Mouse (Mus musculus) hematopoietic stem cell, adult 5-6 weeks (primary cell): ENCODE data around the gene 1700024P04Rik. TPM values are rescaled to one million over a fixed set of nuclear protein-coding genes. Genes with fewer than 3 reads are reported as not detected.
A peak's percentile ranks its signal among the peaks of the same experiment; 100 is the strongest.

Source experiments
- ATAC-seq, 2 experiments: fragments of 125-278 bp in 1 of 2; replicated peaks in 1 of 2; 2 replicates each; pipeline ENCODE4 v1.8.0; 2016 to 2017; ENCODE audit warnings: inconsistent platforms in 2 of 2, mild to moderate bottlenecking in 2 of 2, moderate number of reproducible peaks in 2 of 2, low read depth in 1 of 2, moderate TSS enrichment in 1 of 2; ENCODE audit not compliant: low FRiP score in 2 of 2, poor library complexity in 2 of 2, severe bottlenecking in 2 of 2, insufficient read depth in 1 of 2, low TSS enrichment in 1 of 2
- total RNA-seq: library from RNA; stranded (forward); fragments of 172-1452, 232-1000 nt; gene quantifications from 2 replicates; pipeline ENCODE4 v1.2.3, GENCODE M21; 2017

Gene 1700024P04Rik
- total RNA-seq, 1 experiment from 2014 or later = not detected

- no peak for ATAC-seq
These were observed 12.3 kb downstream of the 1700024P04Rik start for GRCm38 (mm10) chr13:98972090-98972489.

DNA sequence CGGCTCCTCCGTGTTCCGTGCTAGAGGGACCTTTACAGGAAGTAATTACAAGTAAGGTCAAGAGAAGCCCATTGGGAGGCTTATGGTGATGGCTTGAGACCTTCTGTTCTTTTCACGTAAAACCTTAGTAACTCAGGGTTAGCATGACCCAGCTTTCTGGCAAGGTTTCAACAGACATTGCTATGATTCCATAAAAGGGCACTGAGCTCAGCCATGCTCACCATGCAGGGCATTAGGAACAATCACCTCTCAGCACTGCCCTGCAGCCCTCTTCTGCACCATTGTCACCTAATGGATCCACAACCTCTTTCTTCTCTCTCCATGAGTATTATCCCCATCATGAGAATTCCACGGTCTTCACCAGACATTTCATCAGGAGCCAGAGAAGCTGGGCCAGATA is 12.7 kb downstream of the 1700024P04Rik start:
- no peak for ATAC-seq

DNA sequence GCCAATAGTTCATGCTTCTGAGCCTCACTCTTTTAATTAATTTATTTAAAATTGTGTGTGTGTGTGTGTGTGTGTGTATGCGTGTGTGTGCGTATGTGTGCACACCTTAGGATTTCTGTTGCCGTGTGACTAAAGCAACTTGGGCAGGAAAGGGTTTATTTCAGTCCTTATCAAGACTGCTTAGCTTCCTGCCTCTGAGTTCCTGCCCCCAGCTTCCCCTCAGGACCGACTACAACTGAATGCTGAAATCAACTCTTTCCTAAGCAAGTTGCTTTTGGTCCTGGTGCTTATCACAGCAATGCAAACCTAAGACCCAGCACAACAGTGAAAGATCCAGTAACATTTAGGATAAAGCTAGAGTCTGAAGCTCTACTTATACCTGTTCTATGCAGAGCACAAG is 15.8 kb downstream of the 1700024P04Rik start:
- ATAC-seq = peak; percentile 37 to 64; a peak in 2 of 4 replicates

DNA sequence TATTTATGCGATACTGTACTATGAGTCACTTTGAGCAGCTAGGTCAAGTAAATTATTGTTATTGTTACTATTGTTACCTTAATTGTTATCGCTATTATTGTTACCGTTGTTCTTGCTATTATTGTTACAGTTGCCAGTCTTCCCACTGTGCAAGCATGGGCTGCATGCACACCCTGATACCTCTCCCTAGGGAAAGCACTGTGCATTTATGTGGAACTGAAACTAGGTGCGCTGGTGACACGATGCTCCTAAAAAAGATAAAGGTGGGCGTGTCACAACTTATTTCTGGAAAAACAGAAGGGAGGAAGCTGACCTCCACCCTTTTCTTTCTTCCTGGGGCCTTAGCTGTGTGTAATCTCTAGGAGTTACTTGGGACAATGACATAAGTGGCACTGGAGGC is 16.4 kb downstream of the 1700024P04Rik start:
- ATAC-seq = no peak

DNA sequence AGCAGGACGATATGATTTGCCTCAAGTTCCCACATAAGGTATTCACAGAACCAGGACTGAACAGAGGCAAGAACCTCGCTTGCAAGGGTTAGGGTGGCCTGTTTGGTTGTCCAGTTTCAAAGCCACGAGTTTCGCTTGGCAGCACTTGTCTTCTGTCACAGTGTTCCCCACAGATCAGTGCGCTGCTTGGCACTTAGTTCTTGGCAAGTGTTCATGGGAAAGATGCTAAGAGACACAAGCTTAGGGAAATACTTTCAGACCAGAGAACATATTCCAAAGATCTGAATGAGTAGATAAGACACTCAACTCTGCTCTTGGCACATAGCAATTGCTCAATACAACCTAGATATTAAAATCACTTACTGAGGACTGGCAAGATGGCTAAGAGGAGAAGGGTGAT is 17.8 kb downstream of the 1700024P04Rik start:
- ATAC-seq = no peak

DNA sequence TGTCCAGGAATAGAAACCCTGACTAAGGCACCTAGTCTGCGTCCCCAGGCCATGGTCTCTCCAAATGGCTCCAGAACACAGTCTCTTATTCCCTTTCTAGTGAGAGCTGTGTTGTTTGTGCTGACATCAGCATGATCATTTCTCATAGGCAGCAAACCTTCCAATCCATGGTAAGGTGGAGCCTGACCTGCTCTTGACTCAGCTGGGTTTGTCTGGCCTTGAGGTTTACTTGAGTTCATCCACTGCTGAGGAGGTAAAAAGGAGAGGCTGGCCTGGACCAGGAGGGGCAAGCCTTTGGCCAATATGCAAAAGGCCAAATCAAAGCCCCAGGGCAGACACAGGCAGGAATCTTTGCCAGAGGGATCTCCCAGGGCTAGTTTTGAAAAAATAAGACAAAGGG is 20.8 kb downstream of the 1700024P04Rik start:
- ATAC-seq = no peak

GRCm38 (mm10) chr13:98958177-98958576 is 26.2 kb downstream of the 1700024P04Rik start:
- ATAC-seq = no peak

GRCm38 (mm10) chr13:98956209-98956608 is 28.2 kb downstream of the 1700024P04Rik start:
- peak in 1 of 2 experiments; percentile 53; a peak in 1 of 4 replicates for ATAC-seq

DNA sequence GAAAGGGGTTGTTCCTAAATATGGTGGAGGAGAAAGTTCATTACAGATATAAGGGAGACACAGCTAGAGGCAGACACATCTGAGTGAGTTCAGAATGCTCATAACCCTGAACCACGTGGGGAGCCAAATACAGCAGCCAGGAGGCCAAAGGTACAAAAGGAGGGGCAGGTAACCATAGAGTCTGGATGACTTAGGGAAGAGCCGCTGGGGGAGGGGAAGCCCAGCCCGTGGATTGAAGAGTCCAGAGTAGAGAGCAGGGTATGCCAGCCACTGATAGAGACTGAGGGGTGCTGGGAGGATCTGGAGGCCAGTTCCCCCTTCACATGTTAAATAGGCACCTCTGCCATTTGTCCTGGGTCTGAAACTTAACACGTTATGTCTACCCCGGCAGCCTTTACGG is 28.7 kb downstream of the 1700024P04Rik start:
- ATAC-seq = no peak; a peak in 1 of 4 replicates

DNA sequence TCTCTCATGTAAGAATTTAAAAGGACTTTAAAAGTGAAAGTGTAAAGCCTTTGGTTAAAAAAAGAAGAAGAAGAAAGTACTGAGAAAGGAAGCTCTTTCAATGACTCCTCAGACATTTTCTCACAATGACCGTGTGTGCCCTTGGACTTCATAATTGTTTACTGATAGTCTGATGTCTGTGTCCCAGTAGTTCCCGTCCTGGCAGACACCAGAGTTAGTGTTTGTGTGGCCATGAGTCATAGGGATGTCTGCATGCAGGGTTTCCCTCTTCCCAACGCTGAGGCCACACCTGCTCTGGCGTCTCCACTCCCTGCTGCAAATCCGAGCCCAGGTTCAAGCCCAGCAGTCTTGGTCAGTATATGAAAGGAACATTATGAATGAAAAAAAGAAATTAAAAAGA is 29.1 kb downstream of the 1700024P04Rik start:
- ATAC-seq = no peak

GRCm38 (mm10) chr13:98953830-98954229 is 30.5 kb downstream of the 1700024P04Rik start:
- no peak for ATAC-seq

DNA sequence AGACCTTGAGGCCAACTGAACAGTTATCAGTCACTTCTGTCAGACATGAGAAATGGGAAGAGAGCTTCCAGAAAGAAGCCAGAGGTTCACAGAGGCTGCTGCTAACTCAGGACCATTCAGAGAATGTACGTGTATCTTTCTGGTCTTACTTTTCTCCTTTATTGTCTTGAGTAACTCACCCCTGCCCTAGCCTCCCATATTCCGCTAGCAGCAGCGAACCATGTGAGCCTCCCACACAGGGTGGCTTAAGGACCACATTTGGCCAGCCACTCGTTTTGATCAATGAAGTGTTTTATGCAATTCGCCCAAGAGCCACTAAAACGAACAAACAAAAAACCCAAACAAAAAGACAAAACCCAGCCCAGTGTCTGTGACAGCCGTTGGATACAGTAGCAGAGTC is 32.4 kb downstream of the 1700024P04Rik start:
- no peak for ATAC-seq

DNA sequence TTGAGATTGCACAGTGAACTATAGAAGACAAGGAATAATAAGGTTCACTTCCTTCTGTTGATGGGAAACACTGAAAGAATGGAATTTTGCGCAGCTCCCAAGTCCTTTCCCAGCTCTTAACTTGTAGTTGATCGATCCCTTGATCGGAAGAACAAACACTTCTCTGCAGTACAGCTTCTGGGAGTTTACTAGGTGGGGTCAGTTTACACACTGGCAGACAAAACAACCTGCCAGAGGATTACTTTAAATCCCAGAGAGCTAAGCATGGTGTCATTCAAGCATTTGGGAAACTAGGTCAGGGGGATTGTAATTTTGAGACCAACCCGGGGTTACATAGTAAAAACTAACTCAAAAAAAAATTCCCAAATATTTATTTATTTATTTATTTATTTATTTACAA is 36.2 kb downstream of the 1700024P04Rik start:
- no peak for ATAC-seq

GRCm38 (mm10) chr13:98946434-98946833 is 37.9 kb downstream of the 1700024P04Rik start:
- ATAC-seq = peak in 1 of 2 experiments; percentile 47; a peak in 1 of 4 replicates

- ATAC-seq = no peak
These were observed 38.5 kb downstream of the 1700024P04Rik start for GRCm38 (mm10) chr13:98945908-98946307.

DNA sequence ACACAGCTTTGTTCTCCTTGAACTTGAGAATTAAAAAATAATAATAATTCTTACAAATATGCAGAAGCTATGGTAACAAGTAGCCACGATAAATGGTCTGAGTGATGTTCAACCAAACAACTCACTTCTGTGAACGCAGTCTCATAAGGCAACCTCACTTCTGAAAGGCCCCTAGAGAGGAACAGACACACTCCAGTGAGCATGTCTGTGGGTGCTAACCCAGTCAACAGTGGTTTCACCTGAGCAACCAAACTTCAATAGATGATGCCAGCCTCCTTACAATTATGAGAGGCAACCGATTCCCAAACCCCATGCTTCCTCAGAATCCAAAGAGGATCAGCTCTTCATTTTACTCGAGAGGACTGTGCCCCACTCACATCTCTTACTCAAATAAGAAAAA is 39.0 kb downstream of the 1700024P04Rik start:
- no peak for ATAC-seq

DNA sequence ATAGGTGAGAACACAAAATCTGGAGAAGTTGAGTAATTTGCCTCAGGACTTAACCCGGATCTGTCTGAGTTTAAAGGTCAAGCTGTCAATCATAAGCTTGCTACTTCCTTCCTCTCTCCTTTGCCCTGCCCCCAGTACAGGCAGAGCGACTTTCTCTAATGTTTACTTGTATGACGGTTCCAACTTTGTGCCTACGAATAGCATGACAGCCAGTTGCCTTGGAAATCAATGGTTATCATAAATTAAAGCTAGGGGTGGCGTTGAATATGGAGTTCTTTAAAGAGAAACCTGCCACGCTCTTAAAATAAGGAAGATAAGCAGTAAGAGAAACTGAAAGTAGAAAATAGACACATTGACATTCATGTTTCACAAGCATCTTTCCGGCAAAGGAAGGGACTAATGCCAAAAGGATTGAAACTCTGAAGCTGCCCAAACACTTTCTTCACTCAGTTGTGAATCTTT is 39.7 kb downstream of the 1700024P04Rik start:
- peak; percentile 65 to 77 for ATAC-seq

DNA sequence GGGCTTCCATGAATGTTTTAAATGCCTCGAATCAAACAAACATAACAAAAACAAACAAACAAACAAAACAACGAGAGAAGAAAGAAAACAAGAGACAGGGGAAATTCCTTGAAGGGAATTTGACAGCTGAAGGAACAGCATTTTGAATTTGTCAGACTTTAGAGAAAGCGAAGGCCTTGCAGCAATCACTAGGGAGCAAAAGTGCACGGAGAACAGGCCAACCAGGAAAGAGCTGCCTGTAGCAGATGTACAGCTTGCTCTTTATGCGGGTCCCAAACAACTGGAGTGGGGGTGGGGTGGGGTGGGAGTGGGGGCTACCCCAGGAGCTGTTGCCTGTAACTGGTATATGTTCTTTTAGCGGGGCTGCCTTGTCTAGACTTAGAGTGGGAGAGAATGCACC is 42.0 kb downstream of the 1700024P04Rik start:
- ATAC-seq = no peak

GRCm38 (mm10) chr13:98941829-98942343 is 42.5 kb downstream of the 1700024P04Rik start:
- no peak for ATAC-seq
